Mouse (Mus musculus): ENCODE measurements around the gene Neb.

The Neb gene

GRCm38 (mm10) chr2:52372480-52372879 lies 5.8 kb downstream of the Neb start:
- DNase-seq: no peak

GRCm38 (mm10) chr2:52372080-52372479 lies 6.2 kb downstream of the Neb start:
- DNase-seq: no peak

GRCm38 (mm10) chr2:52371066-52371465 lies 7.2 kb downstream of the Neb start:
- peak in 1 of 2 experiments; percentile 40 for DNase-seq

DNA sequence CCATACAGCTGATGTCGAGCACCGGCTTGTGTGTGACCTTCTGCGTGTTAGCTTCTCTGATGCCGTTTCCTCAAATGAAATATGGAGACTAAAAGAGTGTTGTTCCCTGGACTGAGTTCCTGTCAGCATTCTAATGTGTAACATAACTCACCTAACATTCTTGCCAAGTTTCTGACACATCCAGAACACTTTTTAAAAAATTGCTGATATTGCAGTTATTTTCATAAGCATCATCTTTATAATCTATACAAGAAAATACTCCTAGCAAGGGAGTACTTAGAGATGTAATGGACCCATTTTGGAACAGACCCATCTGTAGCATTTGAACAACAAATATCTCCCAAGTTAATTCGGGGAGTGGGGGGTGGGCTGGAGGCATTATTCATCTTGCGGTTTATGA lies 8.7 kb downstream of the Neb start:
- no peak for DNase-seq

DNA sequence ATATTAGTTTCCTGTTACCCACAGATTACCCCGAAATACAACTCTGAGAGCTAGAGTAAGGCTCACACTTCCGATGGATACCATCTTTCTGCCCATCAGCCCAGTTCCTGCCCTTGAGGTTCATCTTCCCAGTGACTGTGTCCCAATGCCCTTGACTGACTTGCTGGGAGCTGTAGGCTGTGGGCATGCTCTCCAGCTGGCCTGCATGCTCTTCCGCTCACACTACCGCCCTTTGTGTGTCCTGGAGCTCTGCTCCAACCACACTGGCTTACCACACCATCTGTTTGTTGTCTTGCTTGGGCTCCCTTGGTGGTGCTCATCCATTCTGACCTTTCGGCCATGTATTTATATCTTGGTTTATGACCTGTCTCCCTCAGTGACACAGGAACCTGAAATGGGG lies 10.6 kb downstream of the Neb start:
- no peak for DNase-seq

GRCm38 (mm10) chr2:52367248-52367647 lies 11.0 kb downstream of the Neb start:
- DNase-seq: no peak

GRCm38 (mm10) chr2:52361086-52361485 lies 17.2 kb downstream of the Neb start:
- no peak for DNase-seq

DNA sequence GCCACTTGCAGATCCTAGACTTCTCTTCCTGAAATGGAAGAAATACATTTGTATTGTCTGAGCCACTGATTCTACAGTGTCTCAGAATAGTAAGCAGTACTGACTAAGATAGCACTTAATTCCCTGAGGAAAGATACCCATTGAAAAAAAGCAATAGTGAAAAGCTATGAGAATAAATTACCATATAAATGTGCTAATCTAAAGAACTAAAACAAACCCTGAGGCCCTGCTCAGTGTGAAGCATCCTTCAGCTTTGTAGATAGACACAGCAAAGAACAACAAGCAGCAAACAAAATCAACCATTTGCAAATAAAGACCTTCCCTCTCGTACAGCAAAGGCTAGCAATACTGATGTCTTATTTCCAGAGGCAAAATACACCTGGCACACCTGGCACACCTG lies 18.6 kb downstream of the Neb start:
- DNase-seq: no peak

GRCm38 (mm10) chr2:52358156-52358555 lies 20.1 kb downstream of the Neb start:
- DNase-seq: no peak

GRCm38 (mm10) chr2:52351029-52351428 lies 27.2 kb downstream of the Neb start:
- no peak for DNase-seq

- no peak for DNase-seq
Observed at GRCm38 (mm10) chr2:52340990-52341389, 37.3 kb downstream of the Neb start.

GRCm38 (mm10) chr2:52335556-52335955 lies 42.7 kb downstream of the Neb start:
- DNase-seq: no peak

DNA sequence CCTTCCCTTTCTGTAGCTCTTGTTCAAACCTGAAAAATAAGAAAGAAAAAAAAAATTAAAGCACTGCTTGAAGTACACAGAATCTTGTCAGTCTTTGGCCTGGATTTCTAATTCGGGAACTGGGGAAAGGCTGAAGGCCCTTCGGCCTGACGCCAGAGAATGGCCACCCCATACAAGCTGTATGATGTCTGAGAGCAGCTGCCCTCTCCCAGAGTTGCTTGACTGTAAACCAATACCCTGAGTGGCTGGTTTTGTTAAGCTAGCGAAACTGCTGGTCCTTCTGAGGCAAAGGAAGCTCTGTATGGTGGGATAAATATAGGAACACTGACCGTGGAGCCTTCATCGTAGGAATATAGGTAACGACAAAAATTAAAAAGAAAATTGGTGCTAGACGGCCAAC lies 43.2 kb downstream of the Neb start:
- no peak for DNase-seq

DNA sequence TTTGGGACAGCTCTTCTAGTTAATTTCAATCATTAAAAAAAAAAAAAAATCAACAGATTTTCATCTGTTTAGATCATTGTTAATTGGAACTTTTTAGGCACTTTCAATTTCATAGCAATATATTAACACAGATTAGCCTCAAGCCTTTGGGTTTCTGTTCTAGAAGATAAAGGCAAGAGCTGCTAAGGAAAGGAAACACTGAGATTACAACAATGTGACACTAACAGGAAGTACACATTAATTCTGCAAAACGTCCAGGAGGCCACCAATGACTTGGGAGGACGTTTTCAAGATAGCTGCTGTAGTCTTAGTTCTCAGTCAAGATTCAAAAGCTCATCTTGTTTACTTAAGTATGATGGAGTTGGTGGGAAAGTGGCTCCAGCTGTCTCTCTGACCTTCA lies 44.7 kb downstream of the Neb start:
- no peak for DNase-seq

- no peak for DNase-seq
Observed at GRCm38 (mm10) chr2:52331761-52332160, 46.5 kb downstream of the Neb start.

DNA sequence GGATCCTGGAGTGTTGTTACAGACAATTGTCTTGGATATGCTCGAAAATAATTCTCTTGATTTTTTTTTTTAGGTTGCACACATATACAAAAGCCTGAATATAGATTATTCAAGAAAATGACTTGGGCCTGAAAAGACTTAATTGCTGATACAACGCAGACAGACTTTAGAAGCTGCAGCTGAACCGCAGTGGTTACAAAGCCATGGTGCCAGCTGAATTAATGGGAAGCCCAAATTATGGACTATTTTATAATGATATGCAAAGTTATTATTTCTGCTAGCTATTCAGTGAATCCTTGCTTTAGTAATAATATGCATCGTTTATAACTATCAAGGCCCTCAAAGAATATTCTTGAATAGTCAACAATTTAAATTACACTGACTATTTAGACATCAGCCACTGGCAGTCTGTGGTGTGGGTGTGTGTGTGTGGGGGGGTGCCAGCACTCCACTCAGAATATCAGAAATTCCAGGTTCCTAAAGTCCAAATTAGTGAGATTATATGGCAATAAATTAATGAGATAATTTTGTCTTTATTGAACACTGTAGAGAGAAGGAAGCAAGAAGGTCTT lies 50.9 kb downstream of the Neb start:
- DNase-seq: no peak

- DNase-seq: no peak
Observed at GRCm38 (mm10) chr2:52321866-52322265, 56.4 kb downstream of the Neb start.

- no peak for DNase-seq
Observed at GRCm38 (mm10) chr2:52320175-52320574, 58.1 kb downstream of the Neb start.

DNA sequence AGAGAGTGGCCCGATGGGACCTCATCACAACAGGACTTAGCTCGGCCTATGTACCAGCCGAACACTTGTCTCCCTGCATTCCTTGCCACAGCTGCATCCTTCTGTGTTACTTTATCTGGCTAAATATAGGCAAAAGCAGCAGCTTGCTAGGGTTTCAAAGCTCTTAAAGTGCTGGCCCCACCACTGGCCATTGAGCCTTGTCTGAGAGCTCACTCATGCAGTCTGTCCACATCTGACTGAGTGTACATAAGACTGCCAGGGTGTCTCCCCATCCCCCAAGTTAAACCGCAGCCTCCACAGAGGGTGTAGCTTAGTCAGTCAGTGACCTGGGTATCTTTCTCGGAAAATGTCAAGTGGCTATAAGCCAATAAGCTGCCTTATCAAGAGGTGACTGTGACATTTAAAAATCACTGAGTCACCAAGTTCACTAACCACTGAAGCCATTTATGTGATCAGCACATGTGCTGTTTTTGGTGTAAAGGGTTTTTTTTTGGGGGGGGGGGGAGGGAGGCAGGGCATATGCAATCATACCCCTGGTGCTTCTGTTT lies 59.2 kb downstream of the Neb start:
- DNase-seq: no peak

- no peak for DNase-seq
Observed at GRCm38 (mm10) chr2:52317471-52317870, 60.8 kb downstream of the Neb start.

- DNase-seq: no peak
Observed at GRCm38 (mm10) chr2:52315737-52316136, 62.5 kb downstream of the Neb start.

DNA sequence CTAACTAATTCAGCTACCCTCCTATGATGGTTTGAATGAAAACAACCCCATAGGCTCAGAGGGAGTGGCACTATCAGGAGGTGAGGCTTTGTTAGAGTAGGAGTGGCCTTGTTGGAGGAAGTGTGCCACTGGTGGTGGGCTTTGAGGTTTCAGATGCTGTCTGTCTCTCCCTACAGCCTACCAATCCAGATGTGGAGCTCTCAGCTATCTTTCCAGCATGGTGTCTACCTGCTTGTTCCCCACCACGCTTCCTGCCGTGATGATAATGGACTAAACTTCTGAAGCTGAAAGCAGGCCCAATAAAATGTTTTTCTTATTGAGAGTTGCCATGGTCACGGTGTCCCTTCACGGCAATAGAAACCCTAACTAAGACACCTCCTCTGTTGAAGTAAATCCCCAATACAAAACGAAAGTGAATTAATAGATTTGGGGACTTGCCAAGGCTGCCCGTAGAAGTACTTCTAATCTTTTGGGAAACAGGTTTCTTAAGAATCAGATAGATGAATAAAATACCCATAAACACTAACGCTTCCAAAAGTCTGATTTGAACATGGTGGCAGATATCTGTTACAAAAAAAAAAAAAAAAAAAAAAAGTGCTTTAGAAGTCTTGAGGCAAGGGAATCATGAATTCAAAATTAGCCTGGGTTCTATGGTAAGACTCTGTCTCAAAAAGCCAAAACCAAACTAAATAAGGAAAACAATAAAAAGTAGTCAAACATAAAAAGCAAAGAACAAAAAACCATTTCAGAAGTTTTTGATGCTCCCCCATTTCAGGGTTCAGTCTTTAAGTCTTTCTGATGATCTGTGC lies 63.1 kb downstream of the Neb start:
- no peak for DNase-seq

DNA sequence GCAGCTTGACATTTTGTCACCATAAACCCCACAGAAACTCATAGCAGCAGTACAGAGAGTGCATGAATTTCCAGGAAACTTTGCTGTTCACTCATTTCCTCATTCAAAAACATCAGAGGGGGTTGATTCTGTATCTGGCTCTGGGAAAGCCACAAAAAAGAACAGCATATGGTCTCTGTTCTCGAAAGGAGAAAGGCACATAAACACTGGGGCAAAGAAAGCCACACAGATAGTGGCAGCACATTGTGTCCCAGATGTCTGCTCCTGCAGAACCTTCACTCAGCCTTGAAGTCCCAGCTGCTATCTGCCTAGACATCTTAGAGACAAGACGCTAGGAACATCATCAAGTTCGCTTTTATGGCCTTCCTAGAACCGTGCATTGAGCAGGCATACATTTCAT lies 67.5 kb downstream of the Neb start:
- DNase-seq: no peak

DNA sequence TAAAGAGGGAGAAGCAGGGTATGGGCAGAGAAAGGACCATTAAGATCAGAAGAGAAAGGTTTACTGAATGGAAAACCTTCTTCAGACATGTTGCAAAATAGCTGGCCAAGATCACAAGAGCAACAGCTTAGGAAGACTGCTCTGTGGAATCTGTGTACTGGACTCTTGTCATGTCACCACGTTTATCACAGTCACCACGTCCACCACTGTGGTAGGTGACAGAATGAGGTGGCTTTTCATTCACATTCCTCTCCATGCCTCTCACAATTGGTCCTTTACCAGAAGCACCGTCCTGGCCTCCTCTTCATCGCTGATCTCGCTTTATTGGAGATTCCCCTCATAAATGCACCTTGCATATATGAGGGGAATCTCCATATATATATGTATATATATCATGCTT lies 71.6 kb downstream of the Neb start:
- no peak for DNase-seq

DNA sequence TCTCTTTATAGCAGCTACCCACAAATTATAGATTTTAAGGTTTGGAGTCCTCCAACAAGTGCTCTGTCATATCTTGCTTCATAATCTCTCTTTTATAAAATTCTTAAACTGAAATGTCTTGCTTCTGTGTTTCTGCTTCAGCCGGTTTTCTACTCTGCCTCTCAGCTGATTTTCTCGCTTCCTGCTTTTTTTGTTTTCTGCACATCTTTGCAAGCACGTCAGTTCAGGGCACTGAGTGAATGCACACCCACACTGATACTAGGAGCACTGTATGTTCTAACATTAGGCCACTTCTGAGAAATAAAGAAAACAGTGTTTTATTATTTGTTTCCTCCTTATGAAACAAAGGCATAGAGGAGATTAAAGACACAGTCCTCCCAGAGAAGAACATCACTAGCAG lies 73.7 kb downstream of the Neb start:
- no peak for DNase-seq

Data from kidney, postnatal 25 days (tissue).